Mouse (Mus musculus) spleen, postnatal 36 days (tissue): ENCODE data around the gene Lemd1.
"Not testable (repeated sequence)": the region's sequence is repeated elsewhere in the genome, so short reads cannot be mapped to it uniquely, and the experiment has no call there.

Experiments used
- DNase-seq, 2 experiments: peaks; one replicate each; pipeline ENCODE4 v3.0.0; 2022; ENCODE audit warnings: low spot score in 2 of 2, mixed read lengths in 1 of 2

Lemd1 gene

GRCm38 (mm10) chr1:132191093-132191785 lies at the start of gene Lemd1, which contains the start of gene AC124108.1:
Gene Lemd1, plus strand, starts transcription at chr1:132191431.
Gene AC124108.1, plus strand, starts transcription at chr1:132191457.
- no peak for DNase-seq

DNA sequence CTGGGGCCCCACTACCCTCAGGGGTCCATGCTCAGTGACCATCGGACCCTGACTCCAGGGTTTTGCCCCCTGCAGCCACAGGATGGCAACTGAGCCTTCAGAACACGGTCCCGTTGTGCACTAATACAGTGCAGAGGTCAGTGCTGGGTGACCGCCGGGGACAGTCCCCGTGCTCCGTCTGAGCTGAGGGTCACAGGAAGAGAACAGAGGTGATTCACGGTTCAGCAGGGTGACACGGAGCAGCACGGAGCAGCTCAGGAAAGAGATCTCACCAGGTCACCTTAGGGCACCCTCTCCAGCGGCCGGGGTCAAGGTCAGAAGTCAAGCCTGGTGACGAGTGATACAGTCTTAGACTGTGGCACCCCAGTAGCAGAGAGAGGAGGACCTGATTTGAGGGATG lies 49.5 kb upstream of the Lemd1 start:
- no peak for DNase-seq

DNA sequence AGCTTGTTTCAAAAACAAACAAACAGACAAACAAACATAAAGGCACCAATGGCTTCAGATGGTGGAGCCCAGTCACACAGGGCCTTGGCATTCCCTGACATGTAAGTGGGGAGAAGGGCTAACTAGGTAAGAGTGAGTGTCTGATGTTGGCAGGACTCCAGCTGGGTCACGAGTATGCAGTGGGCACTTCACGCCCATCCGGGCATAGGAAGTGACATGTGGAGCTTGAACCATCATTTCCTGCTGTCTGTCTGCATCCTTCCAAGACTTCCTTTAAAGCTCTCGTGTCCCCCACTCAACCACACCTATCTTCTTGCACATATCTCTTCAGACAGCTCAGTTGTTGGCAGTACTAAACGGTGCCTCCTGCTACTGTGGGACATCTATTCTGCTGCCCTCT lies 48.2 kb upstream of the Lemd1 start:
- DNase-seq: no peak

- no peak for DNase-seq
These were observed 47.5 kb upstream of the Lemd1 start for GRCm38 (mm10) chr1:132143730-132144129.

- no peak for DNase-seq
These were observed 47.0 kb upstream of the Lemd1 start for GRCm38 (mm10) chr1:132144223-132144622.

- no peak for DNase-seq
These were observed 46.4 kb upstream of the Lemd1 start for GRCm38 (mm10) chr1:132144837-132145236.

GRCm38 (mm10) chr1:132145973-132146685 lies 45.1 kb upstream of the Lemd1 start:
- no peak for DNase-seq

DNA sequence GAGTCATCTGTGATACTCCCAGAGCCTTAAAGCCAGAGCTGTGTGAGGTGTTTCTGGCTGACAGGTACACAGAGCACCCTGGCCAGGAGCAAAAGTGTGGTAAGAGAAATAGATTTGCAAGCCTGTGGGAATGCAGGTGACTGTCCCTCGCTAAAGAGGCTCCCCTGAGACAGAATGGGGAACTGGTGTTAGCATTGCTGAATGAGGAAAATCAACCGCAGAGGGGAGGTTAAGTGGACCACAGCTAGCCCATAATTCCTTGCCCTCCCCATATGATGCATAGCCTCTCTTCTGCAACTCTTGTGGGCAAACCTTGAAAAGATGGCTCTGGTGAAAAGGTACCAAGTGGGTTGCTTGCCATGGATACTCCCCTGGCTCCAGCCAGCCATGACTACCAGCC lies 41.8 kb upstream of the Lemd1 start:
- no peak for DNase-seq

DNA sequence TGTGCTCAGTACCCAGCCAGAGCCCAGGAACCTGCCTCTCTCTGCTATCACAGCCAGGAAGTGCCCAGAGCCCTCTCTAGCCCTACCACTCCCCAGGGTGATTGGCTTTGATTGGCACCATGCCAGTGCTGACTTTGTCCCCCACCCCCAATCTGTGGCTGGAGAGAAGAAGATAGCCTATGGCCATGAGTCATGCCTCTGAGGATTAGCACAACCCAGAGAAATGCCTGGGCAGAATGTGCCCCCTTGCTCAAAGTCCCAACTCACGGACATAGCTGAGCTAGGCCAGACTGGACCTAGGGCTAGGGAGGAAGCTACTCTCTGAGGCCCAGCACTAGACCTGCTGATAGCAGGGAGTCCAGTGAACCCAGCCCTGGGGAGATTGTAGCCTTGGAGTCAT lies 41.1 kb upstream of the Lemd1 start:
- no peak for DNase-seq

- no peak for DNase-seq
These were observed 40.2 kb upstream of the Lemd1 start for GRCm38 (mm10) chr1:132150817-132151601.

GRCm38 (mm10) chr1:132151908-132152307 lies 39.3 kb upstream of the Lemd1 start:
- DNase-seq: no peak

- DNase-seq: no peak
These were observed 38.0 kb upstream of the Lemd1 start for GRCm38 (mm10) chr1:132153086-132153690.

GRCm38 (mm10) chr1:132153691-132154090 lies 37.5 kb upstream of the Lemd1 start:
- no peak for DNase-seq

DNA sequence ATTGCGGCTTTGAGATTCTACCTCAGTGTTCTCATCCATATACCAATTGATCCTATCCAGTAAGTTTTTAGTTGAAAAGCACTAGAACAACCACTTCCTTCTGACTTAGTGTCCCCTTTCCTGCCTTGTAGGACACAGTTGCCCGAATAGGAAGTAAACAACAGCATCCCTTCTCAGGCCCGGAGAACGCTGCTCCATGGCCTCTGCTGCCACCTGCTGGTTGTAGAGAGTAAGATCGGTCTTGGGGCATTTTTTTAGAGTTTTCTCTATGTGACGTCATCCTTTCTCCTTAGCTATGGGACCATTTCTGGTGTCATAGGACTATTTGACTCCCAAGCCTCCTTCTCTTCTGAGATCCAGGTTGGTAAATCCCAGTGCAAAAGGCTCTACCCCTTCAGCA lies 35.5 kb upstream of the Lemd1 start:
- DNase-seq: peak; percentile 65 to 72

DNA sequence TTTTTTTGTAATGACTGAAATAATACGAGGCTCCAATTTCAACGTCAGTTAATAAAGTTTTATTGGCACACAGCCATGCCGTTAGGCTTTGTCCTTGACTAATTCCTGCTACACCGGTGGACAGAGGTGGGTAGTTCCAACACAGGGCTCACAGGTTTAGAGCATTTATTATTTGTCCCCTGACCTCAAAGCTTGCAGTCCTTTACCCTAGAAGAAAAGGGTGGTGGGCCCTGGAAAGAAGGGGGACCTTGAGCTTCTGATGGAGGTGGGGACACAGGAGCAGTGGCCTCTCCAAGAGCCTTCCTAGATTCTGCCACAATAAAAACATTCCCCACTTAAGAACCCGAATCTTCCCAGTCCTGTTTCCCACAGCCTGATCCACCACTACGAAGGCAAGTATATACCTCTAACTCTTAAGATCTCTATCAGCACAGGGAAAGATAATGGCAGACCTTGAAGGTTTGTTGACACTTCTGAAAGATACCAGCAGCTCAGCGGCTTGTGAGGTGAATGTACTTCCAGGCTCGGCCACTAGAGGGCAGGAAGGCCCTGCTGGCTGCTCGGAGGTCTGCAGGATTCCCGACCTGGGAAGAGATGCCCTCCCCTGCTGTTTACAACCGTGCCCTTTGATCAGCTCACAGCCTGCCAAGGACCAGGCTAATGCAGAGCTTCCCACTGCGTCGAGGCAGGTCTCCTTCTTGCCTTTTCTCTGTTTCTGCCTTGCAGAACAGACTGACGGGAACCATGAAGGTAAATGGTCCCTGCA lies 34.0 kb upstream of the Lemd1 start:
- peak; percentile 48 to 49 for DNase-seq

- no peak for DNase-seq
These were observed 33.4 kb upstream of the Lemd1 start for GRCm38 (mm10) chr1:132157808-132158207.

GRCm38 (mm10) chr1:132158741-132159140 lies 32.5 kb upstream of the Lemd1 start:
- DNase-seq: no peak

- no peak for DNase-seq
These were observed 31.6 kb upstream of the Lemd1 start for GRCm38 (mm10) chr1:132159681-132160080.

DNA sequence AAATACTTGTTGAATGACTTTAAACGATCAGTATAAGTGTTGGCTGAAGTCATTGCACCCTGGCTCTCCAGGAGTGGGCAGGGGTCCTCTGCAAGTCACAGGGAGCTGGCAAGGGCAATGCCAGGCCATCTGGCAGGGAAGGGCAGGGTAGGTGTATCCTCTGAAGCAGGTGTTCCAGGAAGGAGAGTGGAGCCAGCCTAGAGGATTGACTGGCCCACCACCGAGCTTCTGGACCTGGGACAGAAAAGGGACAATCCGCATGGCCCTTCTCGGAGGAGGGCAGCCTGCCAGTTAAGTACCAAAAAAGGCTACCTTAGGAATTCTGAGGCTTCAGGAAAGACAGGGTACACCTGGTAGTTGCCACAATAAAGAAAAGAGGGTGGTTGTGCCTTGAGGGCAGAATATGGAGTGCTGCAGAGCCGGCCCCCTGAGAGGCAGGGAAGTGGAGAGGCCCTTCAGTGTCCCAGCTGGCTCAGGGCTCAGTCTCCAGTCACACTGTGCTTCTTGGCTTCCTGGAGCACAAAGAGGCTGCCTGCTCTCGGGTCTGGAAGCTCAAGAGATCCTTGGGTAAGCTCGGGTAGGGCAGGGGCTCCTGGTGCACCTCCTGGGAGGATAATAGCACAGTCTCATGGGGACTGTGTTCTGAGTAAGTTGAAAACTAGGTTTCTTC lies 29.9 kb upstream of the Lemd1 start:
- no peak for DNase-seq

- DNase-seq: not testable (repeated sequence)
These were observed 28.6 kb upstream of the Lemd1 start for GRCm38 (mm10) chr1:132162618-132163017.
